Mouse (Mus musculus) CH12.LX (cell line): ENCODE results near the gene 2700081O15Rik.

ENCODE experiments used
- CTCF ChIP-seq, 2 experiments: IDR thresholded peaks in 1 of 2; conservative IDR thresholded peaks in 1 of 2; 2 replicates each; pipeline ENCODE4 v1.5.1; 2011 to 2012; ENCODE audit warnings: low read depth in 2 of 2, low read length in 2 of 2, improper control_type of control experiment in 1 of 2, inconsistent platforms in 1 of 2, mild to moderate bottlenecking in 1 of 2, moderate library complexity in 1 of 2
- ELF1 ChIP-seq: IDR thresholded peaks from 2 replicates; pipeline ENCODE4 v1.6.1; 2014; ENCODE audit warnings: low read depth, mild to moderate bottlenecking, inconsistent platforms, low read length, improper control_type of control experiment
- HCFC1 ChIP-seq: IDR thresholded peaks from 2 replicates; pipeline ENCODE4 v1.6.1; 2012; ENCODE audit warnings: low read depth, mild to moderate bottlenecking, inconsistent platforms, low read length, improper control_type of control experiment
- IRF4 ChIP-seq: IDR thresholded peaks from 2 replicates; pipeline ENCODE4 v1.6.1; 2014; ENCODE audit warnings: low read depth, mild to moderate bottlenecking, inconsistent platforms, low read length, improper control_type of control experiment
- MAFK ChIP-seq: IDR thresholded peaks from 2 replicates; pipeline ENCODE4 v1.6.1; 2011; ENCODE audit warnings: low read length, improper control_type of control experiment; ENCODE audit not compliant: insufficient replicate concordance
- MAX ChIP-seq: IDR thresholded peaks from 2 replicates; pipeline ENCODE4 v1.6.1; 2011; ENCODE audit warnings: low read length, improper control_type of control experiment
- MXI1 ChIP-seq: IDR thresholded peaks from 2 replicates; pipeline ENCODE4 v1.6.1; 2011; ENCODE audit warnings: mild to moderate bottlenecking, low read depth, low read length, improper control_type of control experiment
- MYC ChIP-seq: IDR thresholded peaks from 2 replicates; pipeline ENCODE4 v1.6.1; 2011; ENCODE audit warnings: low read depth, mild to moderate bottlenecking, improper control_type of control experiment, low read length
- NELFE ChIP-seq: IDR thresholded peaks from 2 replicates; pipeline ENCODE4 v1.6.1; 2011; ENCODE audit warnings: low read depth, low read length, improper control_type of control experiment
- NRF1 ChIP-seq: IDR thresholded peaks from 2 replicates; pipeline ENCODE4 v1.6.1; 2014; ENCODE audit warnings: low read depth, mild to moderate bottlenecking, inconsistent platforms, low read length, improper control_type of control experiment, moderate library complexity
- POLR2A ChIP-seq: IDR thresholded peaks from 2 replicates; pipeline ENCODE4 v1.6.1; 2011; ENCODE audit warnings: low read depth, mild to moderate bottlenecking, improper control_type of control experiment, low read length
- TBP ChIP-seq: conservative IDR thresholded peaks from 2 replicates; pipeline ENCODE4 v1.6.1; 2011; ENCODE audit warnings: low read depth, low read length, improper control_type of control experiment
- ZC3H11A ChIP-seq: IDR thresholded peaks from 2 replicates; pipeline ENCODE4 v1.6.1; 2012; ENCODE audit warnings: low read depth, mild to moderate bottlenecking, inconsistent platforms, low read length, improper control_type of control experiment
- ZMIZ1 ChIP-seq: IDR thresholded peaks from 2 replicates; pipeline ENCODE4 v1.6.1; 2012; ENCODE audit warnings: low read depth, mild to moderate bottlenecking, inconsistent platforms, low read length, improper control_type of control experiment

GRCm38 (mm10) chr19:7386042-7386441, 31.4 kb upstream of the 2700081O15Rik start:
- TF ChIP-seq TBP (no peak), HCFC1 (no peak), MAFK (no peak), POLR2A (no peak), MYC (no peak), MAX (no peak), NRF1 (no peak), ELF1 (no peak), ZC3H11A (no peak), MXI1 (no peak), IRF4 (no peak), CTCF (conservative IDR thresholded peaks at IDR 0.05 in 1 of 2, IDR thresholded peaks at IDR 0.05 in 1 of 2; ENCODE audit: low read depth in 2 of 2, low read length in 2 of 2) (no peak), NELFE (no peak), ZMIZ1 (no peak)
